Mouse (Mus musculus): ENCODE results near the gene Fam111a. TPM values are rescaled to one million over a fixed set of nuclear protein-coding genes. Genes with fewer than 3 reads are reported as not detected.

The Fam111a gene
- polyA plus RNA-seq, 1 experiment from 2014 or later = 7.7 TPM

GRCm38 (mm10) chr19:12573266-12574011, 27.9 kb downstream of the Fam111a start:
- peak; percentile 100 for ATAC-seq
- 5% methylated on average over 14 of the region's 14 CpGs for WGBS
- no peak overlapping the region for H3K27ac ChIP-seq (ENCODE audit: low read length)

DNA sequence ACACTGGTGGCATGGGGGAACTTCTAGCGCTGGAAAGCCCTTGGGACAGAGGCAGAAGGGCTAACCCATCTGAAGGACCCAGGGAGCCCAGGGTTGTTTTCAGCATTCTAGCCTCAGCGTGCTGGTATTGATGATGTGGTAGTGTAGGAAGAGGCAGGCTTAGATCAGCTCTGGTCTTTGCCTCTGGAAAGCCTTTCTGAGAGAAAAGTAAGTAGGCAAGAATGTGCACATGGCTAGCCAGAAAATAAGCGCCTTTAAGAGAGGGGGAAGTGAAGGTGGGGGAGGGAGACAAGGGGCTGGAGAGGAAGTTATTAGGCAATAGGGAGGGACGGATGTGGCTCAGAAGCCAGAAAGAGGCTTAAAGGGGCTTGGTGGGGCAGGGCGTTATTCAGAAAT, 28.5 kb downstream of the Fam111a start:
- peaks cover 10% of the 10 kb centered on the region; the same call in 1 of the 2 replicates for H3K4me1 ChIP-seq (replicated peaks; ENCODE audit: control insufficient read depth, insufficient read depth, low read length)
- H3K9ac ChIP-seq (replicated peaks; ENCODE audit: low read depth, low read length) = peak overlapping the region; percentile 58; the same call in 1 of the 2 replicates
- H3K4me3 ChIP-seq (replicated peaks; ENCODE audit: low read length) = peak overlapping the region; percentile 45
- peak overlapping the region; percentile 66 for H3K4me2 ChIP-seq (ENCODE audit: low read length)
- H3K36me3 ChIP-seq (ENCODE audit: control insufficient read depth, insufficient read depth) = no peaks in the 10 kb centered on the region
- no peaks in the 10 kb centered on the region for H3K27me3 ChIP-seq (replicated peaks; ENCODE audit: control insufficient read depth, insufficient read depth, low read length)
- H3K27ac ChIP-seq (ENCODE audit: low read length) = no peak overlapping the region
- 16% methylated on average over 5 of the region's 5 CpGs for WGBS
- ATAC-seq = no peak
- H3K9me3 ChIP-seq (ENCODE audit: control insufficient read depth, low read length) = no peaks in the 10 kb centered on the region

More at GRCm38 (mm10) chr19:12573266-12574011, 27.9 kb downstream of the Fam111a start:
- H3K9ac ChIP-seq (replicated peaks; ENCODE audit: low read depth, low read length) = peak overlapping the region; percentile 58
- H3K9me3 ChIP-seq (ENCODE audit: control insufficient read depth, low read length) = no peaks in the 10 kb centered on the region
- no peaks in the 10 kb centered on the region for H3K36me3 ChIP-seq (ENCODE audit: control insufficient read depth, insufficient read depth)
- H3K27me3 ChIP-seq (replicated peaks; ENCODE audit: control insufficient read depth, insufficient read depth, low read length) = no peaks in the 10 kb centered on the region
- H3K4me1 ChIP-seq (replicated peaks; ENCODE audit: control insufficient read depth, insufficient read depth, low read length) = peaks cover 10% of the 10 kb centered on the region; the same call in 1 of the 2 replicates
- H3K4me2 ChIP-seq (ENCODE audit: low read length) = peak overlapping the region; percentile 66
- H3K4me3 ChIP-seq (replicated peaks; ENCODE audit: low read length) = peak overlapping the region; percentile 45

DNA sequence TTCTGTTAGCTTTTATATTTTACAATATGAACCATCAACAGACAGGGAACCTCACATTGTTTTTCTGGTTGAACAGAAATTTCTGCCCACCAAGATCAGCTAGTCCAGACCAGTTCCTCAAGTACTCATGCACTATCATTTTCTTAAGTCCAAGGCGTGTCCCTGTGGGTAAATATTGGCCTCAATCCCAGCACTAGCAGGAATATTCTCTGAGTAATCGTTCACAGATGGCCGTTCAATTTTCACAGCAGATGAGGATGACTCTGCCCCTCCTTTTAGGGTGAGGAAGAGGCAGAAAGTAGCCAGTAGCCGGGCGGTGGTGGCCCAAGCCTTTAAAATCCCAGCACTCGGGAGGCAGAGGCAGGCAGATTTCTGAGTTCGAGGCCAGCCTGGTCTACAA, 29.6 kb downstream of the Fam111a start:
- 85% methylated on average over 7 of the region's 7 CpGs for WGBS
- H3K9me3 ChIP-seq (ENCODE audit: control insufficient read depth, low read length) = no peaks in the 10 kb centered on the region
- H3K4me2 ChIP-seq (ENCODE audit: low read length) = no peak overlapping the region
- H3K4me1 ChIP-seq (replicated peaks; ENCODE audit: control insufficient read depth, insufficient read depth, low read length) = peaks cover 10% of the 10 kb centered on the region; the same call in 1 of the 2 replicates
- no peak overlapping the region for H3K9ac ChIP-seq (replicated peaks; ENCODE audit: low read depth, low read length)
- H3K4me3 ChIP-seq (replicated peaks; ENCODE audit: low read length) = no peak overlapping the region
- ATAC-seq = no peak
- H3K27me3 ChIP-seq (replicated peaks; ENCODE audit: control insufficient read depth, insufficient read depth, low read length) = no peaks in the 10 kb centered on the region
- no peak overlapping the region for H3K27ac ChIP-seq (ENCODE audit: low read length)
- H3K36me3 ChIP-seq (ENCODE audit: control insufficient read depth, insufficient read depth) = no peaks in the 10 kb centered on the region

DNA sequence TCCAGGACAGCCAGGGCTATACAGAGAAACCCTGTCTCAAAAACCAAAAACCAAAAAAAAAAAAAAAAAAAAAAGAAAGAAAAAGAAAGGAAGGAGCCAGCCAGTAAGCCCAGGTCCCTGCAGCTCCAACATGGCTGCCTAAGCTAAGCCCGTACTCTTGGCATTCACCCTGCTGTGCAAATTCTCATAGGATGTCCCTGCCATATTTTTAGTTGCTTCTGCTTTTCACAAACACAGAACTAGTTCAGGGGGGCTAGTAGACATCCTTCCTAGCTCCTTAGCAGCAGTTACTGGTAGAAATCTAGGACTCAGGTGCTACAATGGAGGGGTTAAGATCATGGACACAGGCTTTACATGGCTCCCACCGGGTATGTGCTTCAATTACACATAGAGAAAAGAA, 30.0 kb downstream of the Fam111a start:
- no peak overlapping the region for H3K4me3 ChIP-seq (replicated peaks; ENCODE audit: low read length)
- no peaks in the 10 kb centered on the region for H3K27me3 ChIP-seq (replicated peaks; ENCODE audit: control insufficient read depth, insufficient read depth, low read length)
- H3K4me1 ChIP-seq (replicated peaks; ENCODE audit: control insufficient read depth, insufficient read depth, low read length) = peaks cover 10% of the 10 kb centered on the region; the same call in 1 of the 2 replicates
- no peak overlapping the region for H3K9ac ChIP-seq (replicated peaks; ENCODE audit: low read depth, low read length)
- H3K36me3 ChIP-seq (ENCODE audit: control insufficient read depth, insufficient read depth) = no peaks in the 10 kb centered on the region
- no peaks in the 10 kb centered on the region for H3K9me3 ChIP-seq (ENCODE audit: control insufficient read depth, low read length)
- no peak overlapping the region for H3K4me2 ChIP-seq (ENCODE audit: low read length)
- no peak for ATAC-seq
- 91% methylated on average over 2 of the region's 2 CpGs for WGBS
- H3K27ac ChIP-seq (ENCODE audit: low read length) = no peak overlapping the region

DNA sequence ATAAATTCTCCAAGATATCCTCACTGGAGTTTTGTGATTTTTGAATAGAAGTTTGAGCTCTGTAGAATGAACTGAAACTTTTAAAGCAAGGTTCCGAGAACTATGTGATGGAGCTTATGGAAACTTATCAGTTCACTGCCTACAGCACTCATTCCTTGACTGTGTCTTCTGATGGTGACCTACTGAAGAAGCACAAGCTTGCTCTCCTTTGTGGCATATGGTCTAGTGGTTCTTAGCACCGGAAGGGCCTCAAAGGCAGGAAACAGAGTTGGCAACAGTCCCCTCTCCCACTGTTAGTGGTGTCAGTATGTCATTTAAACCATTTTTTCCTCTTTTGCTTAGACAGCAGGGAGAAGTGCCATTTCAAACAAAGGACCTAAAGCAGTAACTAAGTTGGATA, 31.1 kb downstream of the Fam111a start:
- no peak overlapping the region for H3K27ac ChIP-seq (ENCODE audit: low read length)
- no peak overlapping the region for H3K9ac ChIP-seq (replicated peaks; ENCODE audit: low read depth, low read length)
- no peaks in the 10 kb centered on the region for H3K36me3 ChIP-seq (ENCODE audit: control insufficient read depth, insufficient read depth)
- no peaks in the 10 kb centered on the region for H3K27me3 ChIP-seq (replicated peaks; ENCODE audit: control insufficient read depth, insufficient read depth, low read length)
- H3K4me1 ChIP-seq (replicated peaks; ENCODE audit: control insufficient read depth, insufficient read depth, low read length) = peaks cover 10% of the 10 kb centered on the region; the same call in 1 of the 2 replicates
- no peak overlapping the region for H3K4me3 ChIP-seq (replicated peaks; ENCODE audit: low read length)
- no peak overlapping the region for H3K4me2 ChIP-seq (ENCODE audit: low read length)
- ATAC-seq = no peak
- WGBS = 94% methylated on average over 2 of the region's 2 CpGs
- H3K9me3 ChIP-seq (ENCODE audit: control insufficient read depth, low read length) = no peaks in the 10 kb centered on the region

DNA sequence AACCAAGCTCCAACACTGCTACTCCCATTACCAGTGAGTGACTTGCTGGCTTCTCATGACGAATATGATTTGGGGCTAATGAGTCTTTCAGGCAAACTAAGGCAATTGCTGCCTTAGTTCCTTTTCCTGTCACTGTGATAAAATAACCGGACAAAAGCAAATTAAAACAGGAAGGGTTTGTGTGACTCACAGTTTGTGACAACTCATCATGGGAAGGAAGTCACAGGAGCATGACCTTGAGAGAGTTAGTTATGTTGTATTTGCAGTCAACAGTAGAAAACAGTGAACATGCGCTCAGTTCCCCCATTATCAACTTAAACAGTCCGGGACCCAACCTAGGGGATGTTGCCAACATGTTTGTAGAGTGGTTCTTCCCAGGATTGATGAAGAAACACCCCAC, 39.8 kb downstream of the Fam111a start:
- Histone ChIP-seq H3K27me3 (replicated peaks; ENCODE audit: control insufficient read depth, insufficient read depth, low read length) (no peaks in the 10 kb centered on the region), H3K4me3 (replicated peaks; ENCODE audit: low read length) (no peak overlapping the region), H3K36me3 (ENCODE audit: control insufficient read depth, insufficient read depth) (no peaks in the 10 kb centered on the region), H3K4me1 (replicated peaks; ENCODE audit: control insufficient read depth, insufficient read depth, low read length) (no peaks in the 10 kb centered on the region), H3K4me2 (ENCODE audit: low read length) (no peak overlapping the region), H3K27ac (ENCODE audit: low read length) (no peak overlapping the region), H3K9me3 (ENCODE audit: control insufficient read depth, low read length) (no peaks in the 10 kb centered on the region), H3K9ac (replicated peaks; ENCODE audit: low read depth, low read length) (no peak overlapping the region)
- WGBS = 84% methylated on average over 4 of the region's 4 CpGs
- ATAC-seq = no peak

- Histone ChIP-seq H3K27ac (ENCODE audit: low read length) (no peak overlapping the region), H3K4me2 (ENCODE audit: low read length) (no peak overlapping the region), H3K4me1 (replicated peaks; ENCODE audit: control insufficient read depth, insufficient read depth, low read length) (peaks cover 4% of the 10 kb centered on the region), H3K9me3 (ENCODE audit: control insufficient read depth, low read length) (no peaks in the 10 kb centered on the region), H3K4me3 (replicated peaks; ENCODE audit: low read length) (no peak overlapping the region), H3K27me3 (replicated peaks; ENCODE audit: control insufficient read depth, insufficient read depth, low read length) (no peaks in the 10 kb centered on the region), H3K9ac (replicated peaks; ENCODE audit: low read depth, low read length) (no peak overlapping the region), H3K36me3 (ENCODE audit: control insufficient read depth, insufficient read depth) (no peaks in the 10 kb centered on the region)
- WGBS = 3% methylated on average over 1 of the region's 1 CpGs
- peak; percentile 61 for ATAC-seq
These were observed 46.4 kb downstream of the Fam111a start for GRCm38 (mm10) chr19:12591908-12592307.

- Histone ChIP-seq H3K9ac (replicated peaks; ENCODE audit: low read depth, low read length) (no peak overlapping the region), H3K9me3 (ENCODE audit: control insufficient read depth, low read length) (no peaks in the 10 kb centered on the region), H3K27ac (ENCODE audit: low read length) (no peak overlapping the region), H3K36me3 (ENCODE audit: control insufficient read depth, insufficient read depth) (no peaks in the 10 kb centered on the region), H3K4me2 (ENCODE audit: low read length) (peak overlapping the region; percentile 99), H3K4me3 (replicated peaks; ENCODE audit: low read length) (peak overlapping the region; percentile 74), H3K4me1 (replicated peaks; ENCODE audit: control insufficient read depth, insufficient read depth, low read length) (peaks cover 4% of the 10 kb centered on the region), H3K27me3 (replicated peaks; ENCODE audit: control insufficient read depth, insufficient read depth, low read length) (no peaks in the 10 kb centered on the region)
- ATAC-seq = no peak
- WGBS = 55% methylated on average over 2 of the region's 2 CpGs
These were observed 49.6 kb downstream of the Fam111a start for GRCm38 (mm10) chr19:12595135-12595529.

DNA sequence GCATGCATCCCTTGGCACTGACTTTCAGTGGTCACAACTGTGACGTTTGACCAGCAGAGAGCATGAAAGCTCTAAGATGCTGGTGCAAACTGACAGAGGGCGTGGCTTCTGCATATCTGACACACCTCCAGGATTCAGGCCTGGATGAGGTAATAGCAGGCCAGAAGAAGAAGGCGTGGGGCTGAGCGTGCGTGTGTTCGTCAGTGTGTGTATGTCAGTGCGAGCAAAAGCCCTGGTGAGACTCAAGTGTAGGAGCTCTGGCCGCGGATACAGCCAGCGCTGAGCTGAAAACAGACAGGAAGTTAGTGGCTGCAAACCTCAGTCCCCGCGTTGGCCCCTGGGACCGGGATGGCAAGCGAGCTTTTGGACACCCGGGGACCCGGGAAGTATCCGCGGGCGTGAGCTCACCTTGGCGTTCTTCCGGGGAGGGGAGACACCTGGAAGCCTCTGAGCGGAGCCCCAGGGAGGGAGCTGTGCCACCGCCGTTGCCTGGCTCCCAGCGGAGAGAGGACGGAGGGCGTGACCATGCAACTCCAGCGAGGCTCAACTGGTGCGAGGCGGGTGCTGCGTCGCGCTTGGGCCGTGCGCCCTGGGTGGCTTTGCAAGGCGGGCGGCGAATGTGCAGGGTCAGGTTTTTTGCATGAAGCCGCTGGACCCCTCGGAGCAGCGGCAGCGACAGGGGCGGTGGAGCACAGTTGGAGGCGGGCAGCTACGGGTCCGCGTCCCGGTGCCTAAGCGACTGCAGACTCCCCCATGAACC, 50.2 kb downstream of the Fam111a start:
- H3K27ac ChIP-seq (ENCODE audit: low read length) = peak overlapping the region; percentile 31; the same call in 1 of the 2 replicates
- ATAC-seq = peak; percentile 89
- WGBS = under 1% methylated on average over 49 of the region's 49 CpGs

More for the DNA sequence above, 50.2 kb downstream of the Fam111a start:
- peaks cover 4% of the 10 kb centered on the region for H3K4me1 ChIP-seq (replicated peaks; ENCODE audit: control insufficient read depth, insufficient read depth, low read length)
- H3K36me3 ChIP-seq (ENCODE audit: control insufficient read depth, insufficient read depth) = no peaks in the 10 kb centered on the region
- no peaks in the 10 kb centered on the region for H3K9me3 ChIP-seq (ENCODE audit: control insufficient read depth, low read length)
- peak overlapping the region; percentile 69 for H3K9ac ChIP-seq (replicated peaks; ENCODE audit: low read depth, low read length)
- H3K4me3 ChIP-seq (replicated peaks; ENCODE audit: low read length) = peak overlapping the region; percentile 74
- peak overlapping the region; percentile 99 for H3K4me2 ChIP-seq (ENCODE audit: low read length)
- H3K27me3 ChIP-seq (replicated peaks; ENCODE audit: control insufficient read depth, insufficient read depth, low read length) = no peaks in the 10 kb centered on the region
